Mouse (Mus musculus): Measurements from ENCODE around the gene Dhrs13.

- TF ChIP-seq CTCF (conservative IDR thresholded peaks at IDR 0.05; ENCODE audit: insufficient read depth, insufficient read length, low read depth, low read length) (no peak), POLR2A (IDR thresholded peaks at IDR 0.05; ENCODE audit: low read depth, low read length) (no peak)
Measured at GRCm38 (mm10) chr11:78029240-78029639, 2.8 kb upstream of the Dhrs13 start.
